Comparison of ENCODE assay signal across 13 mouse cellular contexts in genomic region chr2:5392470-5392869, GRCm38 (mm10).
"Had no signal": no experiment of that assay in that cellular context is flagged by ENCODE, and none has a peak within 500 bp of the region (broad histone marks: within the 10 kb centered on the region; RNA-seq: fewer than 3 reads in every experiment).

No protein-coding gene starts in this region.

- DNase-seq: kidney, adult 11 months; kidney, postnatal 10 days; kidney, postnatal 4 days; lung, postnatal 14 days; right cerebral cortex, postnatal 14 days; thymus, adult 2 months; thymus, postnatal 36 days had no signal

- H3K9me3 ChIP-seq: limb, embryonic 10.5 days; liver, embryonic 12.5 days; lung, embryonic 15.5 days; midbrain, embryonic 12.5 days had no signal

- H3K4me1 ChIP-seq: liver, embryonic 12.5 days; lung, embryonic 15.5 days; megakaryocyte, embryonic 14.5 days had no signal

- H3K27ac ChIP-seq: limb, embryonic 10.5 days; liver, embryonic 12.5 days; lung, embryonic 15.5 days; macrophage; midbrain, embryonic 12.5 days had no signal

- H3K4me2 ChIP-seq: liver, embryonic 12.5 days; lung, embryonic 15.5 days; midbrain, embryonic 12.5 days had no signal

- H3K4me3 ChIP-seq: limb, embryonic 10.5 days; liver, embryonic 12.5 days; lung, embryonic 15.5 days; megakaryocyte, embryonic 14.5 days; midbrain, embryonic 12.5 days had no signal

- H3K36me3 ChIP-seq: limb, embryonic 10.5 days; liver, embryonic 12.5 days; lung, embryonic 15.5 days; midbrain, embryonic 12.5 days had no signal

- H3K27me3 ChIP-seq: liver, embryonic 12.5 days; lung, embryonic 15.5 days; megakaryocyte, embryonic 14.5 days; midbrain, embryonic 12.5 days had no signal

- H3K9ac ChIP-seq: liver, embryonic 12.5 days; lung, embryonic 15.5 days; midbrain, embryonic 12.5 days had no signal
